Mouse (Mus musculus) myocyte (in vitro differentiated cells): ENCODE measurements at regions not wholly inside any gene's neighbourhood (a gene's known extent, or its start where the extent isn't known, plus 50 kb on each side); places are given as distances from the start of the nearest gene placed in this dataset.

Experiments used
- H3K27me3 ChIP-seq: one replicate; pipeline ENCODE4 v1.6.1; 2011; ENCODE audit not compliant: control insufficient read depth, insufficient read depth, insufficient read length
- H3K36me3 ChIP-seq: one replicate; pipeline ENCODE4 v1.6.1; 2011; ENCODE audit not compliant: control insufficient read depth, insufficient read depth
- H3K4me2 ChIP-seq: one replicate; pipeline ENCODE4 v1.6.1; 2011; ENCODE audit warnings: low read depth, control low read depth
- H3K4me3 ChIP-seq: one replicate; pipeline ENCODE4 v1.5.1; 2011; ENCODE audit warnings: mild to moderate bottlenecking, control low read depth, moderate library complexity
- H3K79me2 ChIP-seq: one replicate; pipeline ENCODE4 v1.6.1; 2011; ENCODE audit not compliant: control insufficient read depth, insufficient read depth
- H3ac ChIP-seq: one replicate; pipeline ENCODE4 v1.6.1; 2011; ENCODE audit not compliant: control insufficient read depth, insufficient read length
- CEBPB ChIP-seq: IDR thresholded peaks from 2 replicates; pipeline ENCODE4 v1.6.1; 2011; ENCODE audit warnings: mild to moderate bottlenecking, moderate library complexity; ENCODE audit not compliant: poor library complexity, insufficient read depth, severe bottlenecking
- E2F4 ChIP-seq: IDR thresholded peaks from one replicate; pipeline ENCODE4 v1.6.1; 2011; ENCODE audit warnings: mild to moderate bottlenecking, control low read depth, moderate library complexity; ENCODE audit not compliant: insufficient read depth
- MAX ChIP-seq: IDR thresholded peaks from one replicate; pipeline ENCODE4 v1.6.1; 2011; ENCODE audit warnings: low read depth, mild to moderate bottlenecking, control low read depth
- MYOD1 ChIP-seq, 3 experiments: IDR thresholded peaks; one replicate each; pipeline ENCODE4 v1.6.1; 2011; ENCODE audit warnings: control low read depth in 2 of 3, low read depth in 2 of 3, mild to moderate bottlenecking in 2 of 3, moderate library complexity in 1 of 3; ENCODE audit not compliant: insufficient read length in 2 of 3, control insufficient read depth in 1 of 3
- MYOG ChIP-seq, 3 experiments: IDR thresholded peaks; one replicate each; pipeline ENCODE4 v1.6.1; 2011; ENCODE audit warnings: control low read depth in 2 of 3, low read depth in 2 of 3, mild to moderate bottlenecking in 2 of 3; ENCODE audit not compliant: insufficient read length in 2 of 3, control insufficient read depth in 1 of 3, insufficient read depth in 1 of 3
- POLR2A ChIP-seq: IDR thresholded peaks from one replicate; pipeline ENCODE4 v1.6.1; 2011; ENCODE audit warnings: low read depth, mild to moderate bottlenecking, control low read depth, moderate library complexity; ENCODE audit not compliant: insufficient read length
- POLR2AphosphoS2 ChIP-seq: IDR thresholded peaks from one replicate; pipeline ENCODE4 v1.6.1; 2011; ENCODE audit warnings: low read depth, control low read depth; ENCODE audit not compliant: insufficient read length
- REST ChIP-seq: IDR thresholded peaks from one replicate; pipeline ENCODE4 v1.6.1; 2011; ENCODE audit warnings: mild to moderate bottlenecking, control low read depth, moderate library complexity; ENCODE audit not compliant: insufficient read depth, insufficient read length
- SRF ChIP-seq: IDR thresholded peaks from one replicate; pipeline ENCODE4 v1.6.1; 2011; ENCODE audit warnings: low read depth; ENCODE audit not compliant: control insufficient read depth, insufficient read length
- TCF12 ChIP-seq: IDR thresholded peaks from one replicate; pipeline ENCODE4 v1.6.1; 2011; ENCODE audit warnings: mild to moderate bottlenecking, control low read depth; ENCODE audit not compliant: poor library complexity, insufficient read depth, severe bottlenecking
- TCF3 ChIP-seq: IDR thresholded peaks from one replicate; pipeline ENCODE4 v1.6.1; 2011; ENCODE audit warnings: low read depth, control low read depth; ENCODE audit not compliant: insufficient read length
- USF1 ChIP-seq: IDR thresholded peaks from one replicate; pipeline ENCODE4 v1.6.1; 2011; ENCODE audit warnings: low read depth, mild to moderate bottlenecking, control low read depth, moderate library complexity

- Histone ChIP-seq H3K27me3 (no peaks in the 10 kb centered on the region), H3K36me3 (no peaks in the 10 kb centered on the region), H3K4me2 (no peak overlapping the region), H3K4me3 (no peak overlapping the region), H3K79me2 (no peaks in the 10 kb centered on the region), H3ac (no peak overlapping the region)
- no peak for TF ChIP-seq MYOD1 (IDR thresholded peaks at IDR 0.05; ENCODE audit: control insufficient read depth in 1 of 3, insufficient read length in 2 of 3, low read depth in 2 of 3)
- TF ChIP-seq E2F4, result no peak
- TF ChIP-seq MAX, result no peak
- no peak for TF ChIP-seq TCF12
- no peak for TF ChIP-seq MYOG (IDR thresholded peaks at IDR 0.05; ENCODE audit: control insufficient read depth in 1 of 3, insufficient read depth in 1 of 3, insufficient read length in 2 of 3, low read depth in 2 of 3)
- TF ChIP-seq POLR2AphosphoS2, result no peak
- TF ChIP-seq CEBPB, result no peak
- TF ChIP-seq TCF3, result no peak
- no peak for TF ChIP-seq POLR2A
Measured at GRCm38 (mm10) chr10:100716084-100716667, 125.9 kb downstream of the 1700017N19Rik start.

- TF ChIP-seq POLR2A, result no peak
- TF ChIP-seq USF1, result no peak
- no peak for TF ChIP-seq MYOG (IDR thresholded peaks at IDR 0.05; ENCODE audit: control insufficient read depth in 1 of 3, insufficient read depth in 1 of 3, insufficient read length in 2 of 3, low read depth in 2 of 3)
- no peak for TF ChIP-seq E2F4
- no peak for TF ChIP-seq CEBPB
- no peak for TF ChIP-seq REST
- TF ChIP-seq SRF, result no peak
- TF ChIP-seq TCF3, result no peak
- no peak for TF ChIP-seq TCF12
- no peak for TF ChIP-seq POLR2AphosphoS2
- TF ChIP-seq MYOD1 (IDR thresholded peaks at IDR 0.05; ENCODE audit: control insufficient read depth in 1 of 3, insufficient read length in 2 of 3, low read depth in 2 of 3), result no peak
- no peak for TF ChIP-seq MAX
- no peak overlapping the region for H3K4me2 ChIP-seq
- no peaks in the 10 kb centered on the region for H3K79me2 ChIP-seq
- H3K4me3 ChIP-seq, result no peak overlapping the region
- no peaks in the 10 kb centered on the region for H3K36me3 ChIP-seq
- no peaks in the 10 kb centered on the region for H3K27me3 ChIP-seq
- H3ac ChIP-seq, result no peak overlapping the region
Measured at GRCm38 (mm10) chr10:100718574-100718973, 128.3 kb downstream of the 1700017N19Rik start.

DNA sequence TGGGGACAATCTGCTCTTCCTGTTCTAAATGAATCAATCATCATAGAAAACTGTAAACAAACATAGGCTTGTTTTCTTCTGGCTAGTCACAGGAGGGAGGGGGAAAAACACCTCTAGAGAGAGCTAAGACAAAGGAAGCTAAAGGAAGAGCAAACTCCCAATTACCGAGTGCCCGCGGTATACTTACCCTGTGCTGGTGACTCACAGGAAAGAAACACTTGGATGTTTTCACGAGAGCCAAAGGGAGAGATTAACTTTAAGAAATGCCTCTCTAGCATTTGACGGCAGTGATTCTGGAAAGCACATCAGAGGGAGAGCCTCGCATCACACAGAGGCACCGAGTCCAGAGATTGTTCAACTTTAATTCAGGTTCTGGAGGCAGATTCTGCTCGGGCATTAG lies 151.0 kb downstream of the 1700017N19Rik start:
- Histone ChIP-seq H3K4me2 (no peak overlapping the region), H3ac (no peak overlapping the region), H3K4me3 (no peak overlapping the region), H3K36me3 (no peaks in the 10 kb centered on the region), H3K79me2 (no peaks in the 10 kb centered on the region), H3K27me3 (no peaks in the 10 kb centered on the region)
- TF ChIP-seq CEBPB, result no peak
- no peak for TF ChIP-seq E2F4
- no peak for TF ChIP-seq SRF
- no peak for TF ChIP-seq TCF12
- TF ChIP-seq MYOD1 (IDR thresholded peaks at IDR 0.05; ENCODE audit: control insufficient read depth in 1 of 3, insufficient read length in 2 of 3, low read depth in 2 of 3), result no peak
- TF ChIP-seq TCF3, result no peak
- no peak for TF ChIP-seq USF1
- no peak for TF ChIP-seq MAX
- no peak for TF ChIP-seq REST

GRCm38 (mm10) chr10:100742065-100742464 lies 151.8 kb downstream of the 1700017N19Rik start:
- TF ChIP-seq TCF3 (no peak), POLR2A (no peak), TCF12 (no peak), REST (no peak), CEBPB (no peak)
- Histone ChIP-seq H3K36me3 (no peaks in the 10 kb centered on the region), H3ac (no peak overlapping the region), H3K4me2 (peak overlapping the region; percentile 12), H3K79me2 (no peaks in the 10 kb centered on the region), H3K27me3 (no peaks in the 10 kb centered on the region), H3K4me3 (no peak overlapping the region)

GRCm38 (mm10) chr10:100746151-100746550 lies 155.9 kb downstream of the 1700017N19Rik start:
- H3K4me3 ChIP-seq, result no peak overlapping the region
- H3ac ChIP-seq, result no peak overlapping the region
- TF ChIP-seq TCF12 (no peak), USF1 (no peak), MYOG (IDR thresholded peaks at IDR 0.05; ENCODE audit: control insufficient read depth in 1 of 3, insufficient read depth in 1 of 3, insufficient read length in 2 of 3, low read depth in 2 of 3) (no peak), TCF3 (no peak), POLR2A (no peak), CEBPB (no peak), REST (no peak), MAX (no peak), MYOD1 (IDR thresholded peaks at IDR 0.05; ENCODE audit: control insufficient read depth in 1 of 3, insufficient read length in 2 of 3, low read depth in 2 of 3) (no peak), POLR2AphosphoS2 (no peak), E2F4 (no peak)
- no peak overlapping the region for H3K4me2 ChIP-seq
- H3K36me3 ChIP-seq, result no peaks in the 10 kb centered on the region
- H3K27me3 ChIP-seq, result no peaks in the 10 kb centered on the region
- H3K79me2 ChIP-seq, result no peaks in the 10 kb centered on the region
